Mouse (Mus musculus) lung, embryonic 14.5 days (tissue): ENCODE results near the gene Npw. TPM values are rescaled to one million over a fixed set of nuclear protein-coding genes. Genes with fewer than 3 reads are reported as not detected.
A peak's percentile ranks its signal among the peaks of the same experiment; 100 is the strongest.

Experiments used
- ATAC-seq: fragments of 200-750 bp; cut with Nextera tagmentation; 2 replicates; pipeline ENCODE4 v1.8.0; 2017; ENCODE audit warnings: mild to moderate bottlenecking, moderate TSS enrichment, moderate library complexity; ENCODE audit not compliant: insufficient read depth
- DNase-seq: peaks from one replicate; pipeline ENCODE4 v3.0.0-alpha.2; 2015
- H3K27ac ChIP-seq: fragments of 300-500 bp; sonication (generic); 2 replicates; pipeline ENCODE4 v1.5.1; 2014; ENCODE audit warnings: low read depth, mild to moderate bottlenecking, moderate library complexity
- H3K27me3 ChIP-seq: fragments of 300-500 bp; sonication (generic); 2 replicates; pipeline ENCODE4 v1.6.1; 2014; ENCODE audit warnings: low read length, control low read depth; ENCODE audit not compliant: insufficient read depth
- H3K36me3 ChIP-seq: fragments of 300-500 bp; sonication (generic); 2 replicates; pipeline ENCODE4 v1.6.1; 2014; ENCODE audit warnings: control low read depth; ENCODE audit not compliant: insufficient read depth
- H3K4me1 ChIP-seq: fragments of 300-500 bp; sonication (generic); 2 replicates; pipeline ENCODE4 v1.6.1; 2014; ENCODE audit warnings: antibody characterized with exemption, control low read depth; ENCODE audit not compliant: insufficient read depth
- H3K4me2 ChIP-seq: fragments of 300-500 bp; sonication (generic); 2 replicates; pipeline ENCODE4 v1.6.1; 2014; ENCODE audit warnings: mild to moderate bottlenecking
- H3K4me3 ChIP-seq: fragments of 300-500 bp; sonication (generic); 2 replicates; pipeline ENCODE4 v1.5.1; 2014; ENCODE audit warnings: low read depth, low read length
- H3K9ac ChIP-seq: fragments of 300-500 bp; sonication (generic); 2 replicates; pipeline ENCODE4 v1.6.1; 2014
- H3K9me3 ChIP-seq: fragments of 300-500 bp; sonication (generic); 2 replicates; pipeline ENCODE4 v1.6.1; 2016; ENCODE audit warnings: low read depth, low read length, control low read depth
- CTCF ChIP-seq: IDR thresholded peaks from 2 replicates; pipeline ENCODE4 v1.5.1; 2016; ENCODE audit warnings: antibody characterized with exemption, low read depth
- WGBS: fragments of 180-500 bp; shearing (Covaris S2); extraction: QIAGEN DNeasy Blood & Tissue Kit; methylation state at CpG from one replicate; pipeline ENCODE4 v1.1.7; 2014; 5-methylcytosine and 5-hydroxymethylcytosine counted together
- polyA plus RNA-seq: library from polyadenylated mRNA; unstranded; fragments of >200 nt; fragmentation: Nextera tagmentation; extraction: Ambion mirVana; gene quantifications from 2 replicates; pipeline ENCODE4 v1.2.1, GENCODE M21; 2014

Gene Npw
- polyA plus RNA-seq, 1 experiment from 2014 or later = 1.0 TPM

DNA sequence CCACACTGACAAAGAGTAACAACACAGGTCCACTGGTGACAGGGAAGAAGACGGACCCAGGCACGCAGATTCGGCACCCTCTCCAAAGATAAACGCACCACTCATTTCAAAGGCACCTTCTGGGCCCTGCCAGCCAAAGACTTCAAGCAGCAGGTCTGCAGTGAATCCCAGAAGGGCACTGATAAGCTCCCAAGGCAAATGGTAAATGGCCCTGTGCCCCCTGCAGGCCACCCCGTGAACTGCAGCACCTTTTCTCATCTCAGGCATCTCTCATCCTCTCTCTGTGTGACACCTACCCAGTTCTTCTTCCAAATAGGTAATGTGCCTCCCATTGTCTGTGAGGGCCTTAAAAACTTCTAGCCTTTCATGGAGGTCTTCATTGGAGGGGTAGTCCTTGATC is 29.6 kb downstream of the Npw start:
- H3K27ac ChIP-seq = no peak overlapping the region
- no peak overlapping the region for H3K4me3 ChIP-seq
- TF ChIP-seq CTCF = peak; percentile 95
- peaks cover 7% of the 10 kb centered on the region for H3K4me1 ChIP-seq
- H3K36me3 ChIP-seq = peaks cover 59% of the 10 kb centered on the region
- no peaks in the 10 kb centered on the region for H3K27me3 ChIP-seq
- DNase-seq (peak; percentile 81), ATAC-seq (no peak)
- H3K9me3 ChIP-seq = no peaks in the 10 kb centered on the region
- 26% methylated on average over 5 of the region's 5 CpGs for WGBS
- H3K9ac ChIP-seq = no peak overlapping the region
- no peak overlapping the region for H3K4me2 ChIP-seq

DNA sequence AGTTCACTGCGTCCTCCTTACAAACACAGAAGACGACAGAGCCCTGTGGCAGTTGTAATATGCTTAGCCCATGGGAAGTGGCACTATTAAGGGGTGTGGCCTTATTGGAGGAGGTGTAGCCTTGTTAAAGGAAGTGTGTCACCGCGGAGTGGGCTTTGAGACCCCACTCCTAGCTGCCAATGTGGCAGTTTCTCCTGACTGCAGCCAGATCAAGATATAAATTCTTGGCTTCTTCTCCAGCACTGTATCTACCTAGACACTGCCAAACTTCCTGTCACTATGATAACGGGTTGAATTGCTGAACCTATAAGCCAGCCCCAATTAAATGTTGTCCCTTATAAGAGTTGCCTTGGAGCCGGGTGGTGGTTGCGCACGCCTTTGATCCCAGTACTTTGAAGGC is 32.8 kb downstream of the Npw start:
- H3K9ac ChIP-seq = no peak overlapping the region
- DNase-seq (no peak), ATAC-seq (no peak)
- no peak overlapping the region for H3K4me3 ChIP-seq
- H3K4me2 ChIP-seq = no peak overlapping the region
- H3K27me3 ChIP-seq = no peaks in the 10 kb centered on the region
- no peak for TF ChIP-seq CTCF
- no peaks in the 10 kb centered on the region for H3K9me3 ChIP-seq
- 90% methylated on average over 8 of the region's 8 CpGs for WGBS
- peaks cover 90% of the 10 kb centered on the region for H3K36me3 ChIP-seq
- H3K4me1 ChIP-seq = no peaks in the 10 kb centered on the region
- H3K27ac ChIP-seq = no peak overlapping the region

GRCm38 (mm10) chr17:24617561-24618194 is 40.6 kb downstream of the Npw start:
- no peak for ATAC-seq
- no peaks in the 10 kb centered on the region for H3K9me3 ChIP-seq
- 83% methylated on average over 14 of the region's 14 CpGs for WGBS
- peaks cover 90% of the 10 kb centered on the region for H3K36me3 ChIP-seq
- H3K4me3 ChIP-seq = no peak overlapping the region
- H3K27ac ChIP-seq = no peak overlapping the region
- no peak overlapping the region for H3K4me2 ChIP-seq
- no peak for TF ChIP-seq CTCF
- no peak for DNase-seq
- no peaks in the 10 kb centered on the region for H3K4me1 ChIP-seq
- H3K27me3 ChIP-seq = no peaks in the 10 kb centered on the region
- no peak overlapping the region for H3K9ac ChIP-seq

- no peaks in the 10 kb centered on the region for H3K9me3 ChIP-seq
- no peak overlapping the region for H3K27ac ChIP-seq
- H3K4me3 ChIP-seq = no peak overlapping the region
- ATAC-seq = no peak
- H3K4me1 ChIP-seq = no peaks in the 10 kb centered on the region
- H3K27me3 ChIP-seq = no peaks in the 10 kb centered on the region
- no peak for DNase-seq
- WGBS = 80% methylated on average over 2 of the region's 2 CpGs
- no peak for TF ChIP-seq CTCF
- no peak overlapping the region for H3K9ac ChIP-seq
- H3K36me3 ChIP-seq = peaks cover 61% of the 10 kb centered on the region
- no peak overlapping the region for H3K4me2 ChIP-seq
Observed at GRCm38 (mm10) chr17:24610711-24611110, 47.5 kb downstream of the Npw start.

GRCm38 (mm10) chr17:24608874-24609273 is 49.4 kb downstream of the Npw start:
- Histone ChIP-seq H3K27me3 (no peaks in the 10 kb centered on the region), H3K4me2 (no peak overlapping the region), H3K4me3 (no peak overlapping the region), H3K9me3 (no peaks in the 10 kb centered on the region), H3K4me1 (no peaks in the 10 kb centered on the region), H3K27ac (no peak overlapping the region), H3K9ac (no peak overlapping the region), H3K36me3 (peaks cover 56% of the 10 kb centered on the region)
- 89% methylated on average over 8 of the region's 8 CpGs for WGBS
- DNase-seq (no peak), ATAC-seq (0 out of 2 replicates have a peak, but pooled peaks have one; percentile 28)
- TF ChIP-seq CTCF = no peak

- H3K27me3 ChIP-seq = no peaks in the 10 kb centered on the region
- 91% methylated on average over 4 of the region's 4 CpGs for WGBS
- H3K9me3 ChIP-seq = no peaks in the 10 kb centered on the region
- no peak overlapping the region for H3K9ac ChIP-seq
- DNase-seq (no peak), ATAC-seq (no peak)
- no peak overlapping the region for H3K4me2 ChIP-seq
- no peak overlapping the region for H3K27ac ChIP-seq
- no peak for TF ChIP-seq CTCF
- H3K36me3 ChIP-seq = peaks cover 52% of the 10 kb centered on the region
- H3K4me3 ChIP-seq = no peak overlapping the region
- H3K4me1 ChIP-seq = no peaks in the 10 kb centered on the region
Observed at GRCm38 (mm10) chr17:24608370-24608769, 49.9 kb downstream of the Npw start.

Other genes starting within 250 kb of the Npw start
- gene Rnps1, start 243.9 kb downstream of the Npw start, polyA plus RNA-seq = 282 and 292 TPM in 2 replicates
- 79.8 and 80.8 TPM in 2 replicates for gene Eci1, start 231.8 kb downstream of the Npw start, polyA plus RNA-seq
- 1.8 and 2.6 TPM in 2 replicates for gene Dnase1l2, start 215.4 kb downstream of the Npw start, polyA plus RNA-seq
- gene E4f1, start 188.1 kb downstream of the Npw start, polyA plus RNA-seq = 22.3 and 25.2 TPM in 2 replicates
- 57.9 and 60.2 TPM in 2 replicates for gene Pgp, start 188.1 kb downstream of the Npw start, polyA plus RNA-seq
- 0.37 TPM in 1 of 2 replicates, not detected in the other for gene Bricd5, start 184.6 kb downstream of the Npw start, polyA plus RNA-seq
- gene Mlst8, start 179.4 kb downstream of the Npw start, polyA plus RNA-seq = 23.8 and 30.2 TPM in 2 replicates
- 0.93 and 1.1 TPM in 2 replicates for gene Caskin1, start 169.9 kb downstream of the Npw start, polyA plus RNA-seq
- 103 and 106 TPM in 2 replicates for gene Traf7, start 130.5 kb downstream of the Npw start, polyA plus RNA-seq
- gene Rab26, start 124.2 kb downstream of the Npw start, polyA plus RNA-seq = 2.8 and 3.1 TPM in 2 replicates
- 27.6 and 34.0 TPM in 2 replicates for gene Pkd1, start 108.6 kb downstream of the Npw start, polyA plus RNA-seq
- gene Tsc2, start 25.8 kb downstream of the Npw start, polyA plus RNA-seq = 62.2 and 66.5 TPM in 2 replicates
- gene Nthl1, start 25.8 kb downstream of the Npw start, polyA plus RNA-seq = 15.9 and 18.6 TPM in 2 replicates
- 67.8 and 68.3 TPM in 2 replicates for gene Slc9a3r2, start 8.1 kb downstream of the Npw start, polyA plus RNA-seq
- gene Zfp598, start 11.2 kb upstream of the Npw start, polyA plus RNA-seq = 32.9 and 34.0 TPM in 2 replicates
- 0.83 and 1.3 TPM in 2 replicates for gene Syngr3, start 31.5 kb upstream of the Npw start, polyA plus RNA-seq
- 53.9 and 54.4 TPM in 2 replicates for gene Gfer, start 37.7 kb upstream of the Npw start, polyA plus RNA-seq
- gene Noxo1, start 37.8 kb upstream of the Npw start, polyA plus RNA-seq = 3.5 and 5.0 TPM in 2 replicates
- 97.9 and 112 TPM in 2 replicates for gene Tbl3, start 49.2 kb upstream of the Npw start, polyA plus RNA-seq
- 0.46 and 0.71 TPM in 2 replicates for gene Rnf151, start 59.6 kb upstream of the Npw start, polyA plus RNA-seq
- 1,798 and 1,884 TPM in 2 replicates for gene Rps2, start 59.7 kb upstream of the Npw start, polyA plus RNA-seq
- 211 and 221 TPM in 2 replicates for gene Ndufb10, start 66.0 kb upstream of the Npw start, polyA plus RNA-seq
- not detected in 2 replicates for gene Rpl3l, start 69.4 kb upstream of the Npw start, polyA plus RNA-seq
- 35.2 and 37.8 TPM in 2 replicates for gene Msrb1, start 78.2 kb upstream of the Npw start, polyA plus RNA-seq
- gene Hs3st6, start 94.5 kb upstream of the Npw start, polyA plus RNA-seq = 2.9 and 3.3 TPM in 2 replicates
- gene Meiob, start 145.8 kb upstream of the Npw start, polyA plus RNA-seq = not detected in 2 replicates
- gene Hagh, start 181.7 kb upstream of the Npw start, polyA plus RNA-seq = 23.2 and 24.8 TPM in 2 replicates
- 16.5 and 17.1 TPM in 2 replicates for gene Fahd1, start 191.9 kb upstream of the Npw start, polyA plus RNA-seq
- gene Igfals, start 207.5 kb upstream of the Npw start, polyA plus RNA-seq = 0.93 and 1.1 TPM in 2 replicates
- 53.0 and 56.5 TPM in 2 replicates for gene Nubp2, start 227.9 kb upstream of the Npw start, polyA plus RNA-seq
- gene Spsb3, start 228.2 kb upstream of the Npw start, polyA plus RNA-seq = 34.8 and 37.2 TPM in 2 replicates
- 21.2 and 23.3 TPM in 2 replicates for gene Eme2, start 236.6 kb upstream of the Npw start, polyA plus RNA-seq
- gene Mrps34, start 236.7 kb upstream of the Npw start, polyA plus RNA-seq = 92.1 and 93.7 TPM in 2 replicates
- gene Nme3, start 238.0 kb upstream of the Npw start, polyA plus RNA-seq = 65.1 and 77.1 TPM in 2 replicates